Mouse (Mus musculus): ENCODE results near the gene Extl2.

Gene Extl2

GRCm38 (mm10) chr3:116009622-116010344 lies 2.5 kb downstream of the Extl2 start:
- no peak for DNase-seq (ENCODE audit: low spot score)

- DNase-seq (ENCODE audit: low spot score): no peak
Measured at GRCm38 (mm10) chr3:116014901-116015300, 7.6 kb downstream of the Extl2 start.

- no peak for DNase-seq (ENCODE audit: low spot score)
Measured at GRCm38 (mm10) chr3:116016116-116016515, 8.9 kb downstream of the Extl2 start.

GRCm38 (mm10) chr3:116018606-116019005 lies 11.3 kb downstream of the Extl2 start:
- DNase-seq (ENCODE audit: low spot score): no peak

- no peak for DNase-seq (ENCODE audit: low spot score)
Measured at GRCm38 (mm10) chr3:116019136-116019535, 11.9 kb downstream of the Extl2 start.

GRCm38 (mm10) chr3:116024236-116024635 lies 17.0 kb downstream of the Extl2 start:
- DNase-seq (ENCODE audit: low spot score): no peak

- no peak for DNase-seq (ENCODE audit: low spot score)
Measured at GRCm38 (mm10) chr3:116024669-116025068, 17.4 kb downstream of the Extl2 start.

- no peak for DNase-seq (ENCODE audit: low spot score)
Measured at GRCm38 (mm10) chr3:116025701-116026100, 18.4 kb downstream of the Extl2 start.

- DNase-seq (ENCODE audit: low spot score): no peak
Measured at GRCm38 (mm10) chr3:116026996-116027395, 19.7 kb downstream of the Extl2 start.

GRCm38 (mm10) chr3:116030152-116030788 lies 23.0 kb downstream of the Extl2 start:
- no peak for DNase-seq (ENCODE audit: low spot score)

GRCm38 (mm10) chr3:116033218-116033870 lies 26.1 kb downstream of the Extl2 start:
- DNase-seq (ENCODE audit: low spot score): no peak

- DNase-seq (ENCODE audit: low spot score): no peak
Measured at GRCm38 (mm10) chr3:116033871-116034222, 26.6 kb downstream of the Extl2 start.

GRCm38 (mm10) chr3:116040776-116041175 lies 33.5 kb downstream of the Extl2 start:
- DNase-seq (ENCODE audit: low spot score): no peak

GRCm38 (mm10) chr3:116046000-116046399 lies 38.7 kb downstream of the Extl2 start:
- no peak for DNase-seq (ENCODE audit: low spot score)

GRCm38 (mm10) chr3:116047034-116047433 lies 39.8 kb downstream of the Extl2 start:
- no peak for DNase-seq (ENCODE audit: low spot score)

GRCm38 (mm10) chr3:116057078-116057477 lies 49.8 kb downstream of the Extl2 start:
- no peak for DNase-seq (ENCODE audit: low spot score)

- no peak for DNase-seq (ENCODE audit: low spot score)
Measured at GRCm38 (mm10) chr3:116060320-116060719, 53.1 kb downstream of the Extl2 start.

GRCm38 (mm10) chr3:116062141-116062540 lies 54.9 kb downstream of the Extl2 start:
- no peak for DNase-seq (ENCODE audit: low spot score)

GRCm38 (mm10) chr3:116072584-116072983 lies 65.3 kb downstream of the Extl2 start:
- no peak for DNase-seq (ENCODE audit: low spot score)

GRCm38 (mm10) chr3:116076739-116077138 lies 69.5 kb downstream of the Extl2 start:
- no peak for DNase-seq (ENCODE audit: low spot score)

- DNase-seq (ENCODE audit: low spot score): no peak
Measured at GRCm38 (mm10) chr3:116078490-116078889, 71.2 kb downstream of the Extl2 start.
